Mouse (Mus musculus): Measurements from ENCODE around the gene Hmg20a. TPM values are rescaled to one million over a fixed set of nuclear protein-coding genes. Genes with fewer than 3 reads are reported as not detected.
A peak's percentile ranks its signal among the peaks of the same experiment; 100 is the strongest.

Hmg20a gene
- polyA plus RNA-seq, 1 experiment from 2014 or later, result 29.6 TPM

DNA sequence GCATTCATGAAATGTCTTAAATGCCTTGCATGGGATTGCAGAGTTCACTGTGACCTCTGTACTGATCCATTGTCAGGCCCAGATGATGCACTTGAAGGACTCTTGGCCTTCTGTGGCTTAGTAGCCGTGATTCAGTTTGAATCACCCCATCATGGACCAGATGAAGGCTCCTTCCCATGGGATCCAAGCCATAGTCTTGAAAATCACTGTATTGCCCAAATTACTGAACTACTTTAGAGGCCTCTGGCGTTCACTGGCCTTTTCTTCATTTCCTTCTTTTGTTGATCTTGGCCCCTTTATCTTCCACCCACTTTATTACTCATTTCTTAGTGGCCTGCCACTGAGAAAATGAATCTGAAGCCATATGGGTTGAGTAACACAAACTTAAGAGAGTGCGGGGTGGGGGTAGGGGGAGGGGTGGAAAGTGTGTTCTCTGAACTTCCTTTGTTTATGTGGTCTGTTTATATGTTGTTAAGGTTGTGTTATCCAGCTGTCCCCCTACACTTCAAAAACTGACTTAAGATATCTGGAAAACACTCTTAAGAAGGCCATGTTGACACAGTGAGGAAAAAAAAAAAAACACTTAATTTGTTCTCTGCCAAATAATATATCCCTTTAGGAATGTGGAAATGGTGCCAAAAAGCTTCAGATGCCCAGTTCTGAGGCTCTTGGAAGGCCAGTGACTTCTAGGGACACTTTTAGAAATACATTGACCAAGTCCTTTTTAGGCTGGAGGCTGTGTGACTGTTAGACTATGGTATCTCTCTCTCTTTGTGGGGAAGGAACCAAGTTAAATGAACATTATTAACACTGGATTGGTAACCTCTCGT, 45.5 kb downstream of the Hmg20a start:
- H3K4me3 ChIP-seq (ENCODE audit: inconsistent target), result no peak overlapping the region
- H3K36me3 ChIP-seq (ENCODE audit: inconsistent target), result no peaks in the 10 kb centered on the region
- H3K79me2 ChIP-seq (ENCODE audit: inconsistent target), result peaks cover 4% of the 10 kb centered on the region; the same call in 1 of the 2 replicates
- WGBS (ENCODE audit: missing documents), result 64% methylated on average over 4 of the region's 4 CpGs
- H3K27ac ChIP-seq, result peak overlapping the region; percentile 82

DNA sequence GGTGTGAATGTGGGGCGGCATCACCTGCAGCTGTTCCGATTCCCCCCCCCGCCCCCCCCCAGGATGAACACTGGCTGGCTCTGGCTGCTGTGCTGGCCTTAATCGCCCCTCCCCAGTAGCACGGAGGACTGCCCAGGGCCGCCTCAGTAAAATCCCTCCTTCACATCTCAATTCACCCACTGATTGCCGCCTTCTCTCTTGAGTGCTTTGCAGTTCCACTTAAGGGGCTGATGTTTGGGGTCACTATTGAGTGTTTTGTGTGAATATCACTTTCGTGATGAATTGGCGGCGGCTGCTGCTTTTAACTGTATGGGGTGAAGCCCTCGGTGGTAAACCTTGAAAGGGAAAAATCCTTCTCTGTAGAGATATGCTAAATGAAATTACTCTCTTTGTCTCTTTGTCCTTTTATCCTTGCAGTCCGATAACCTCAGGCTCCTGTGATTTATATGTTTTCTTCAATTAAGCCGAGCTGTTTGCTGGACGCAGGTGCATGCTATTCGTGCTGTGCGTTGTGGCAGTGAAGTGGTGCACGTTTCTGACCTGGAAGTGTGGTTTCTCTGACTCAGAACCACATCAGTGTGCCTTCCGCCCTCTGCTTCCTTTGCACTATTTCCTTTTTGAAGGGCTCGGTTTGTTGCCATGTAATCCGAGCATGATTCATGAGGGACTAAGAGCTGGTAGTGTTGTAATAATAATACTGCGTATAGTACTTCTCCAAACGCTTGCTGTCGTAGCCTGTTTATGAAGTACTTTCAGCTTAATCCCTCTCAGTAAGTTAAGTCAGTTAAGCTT, 46.6 kb downstream of the Hmg20a start:
- WGBS (ENCODE audit: missing documents), result 6% methylated on average over 22 of the region's 23 CpGs
- Histone ChIP-seq H3K79me2 (ENCODE audit: inconsistent target) (peaks cover 4% of the 10 kb centered on the region; the same call in 1 of the 2 replicates), H3K36me3 (ENCODE audit: inconsistent target) (peaks cover 3% of the 10 kb centered on the region; the same call in 1 of the 2 replicates), H3K27ac (peak overlapping the region; percentile 82), H3K4me3 (ENCODE audit: inconsistent target) (no peak overlapping the region)

DNA sequence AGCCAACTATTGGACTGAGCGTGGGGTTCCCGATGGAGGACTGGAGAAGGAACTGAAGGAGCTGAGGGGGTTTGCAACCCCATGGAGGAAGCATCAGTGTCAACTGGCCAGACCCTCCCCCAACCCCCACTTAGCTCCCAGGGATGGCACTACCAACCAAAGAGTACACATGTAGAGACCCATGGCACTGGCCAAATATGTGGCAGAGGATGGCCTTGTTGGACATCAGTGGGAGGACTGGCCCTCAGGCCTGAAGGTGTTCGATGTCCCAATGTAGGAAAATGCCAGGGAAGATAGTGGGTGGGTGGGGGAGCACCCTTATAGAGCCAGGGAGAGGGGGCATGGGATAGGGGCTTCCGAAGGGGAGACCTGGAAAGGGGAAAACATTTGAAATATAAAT, 47.8 kb downstream of the Hmg20a start:
- WGBS (ENCODE audit: missing documents), result 88% methylated on average over 4 of the region's 4 CpGs
- peak overlapping the region; percentile 82 for H3K27ac ChIP-seq
- H3K36me3 ChIP-seq (ENCODE audit: inconsistent target), result peaks cover 3% of the 10 kb centered on the region; the same call in 1 of the 2 replicates
- peaks cover 4% of the 10 kb centered on the region; the same call in 1 of the 2 replicates for H3K79me2 ChIP-seq (ENCODE audit: inconsistent target)
- no peak overlapping the region for H3K4me3 ChIP-seq (ENCODE audit: inconsistent target)

GRCm38 (mm10) chr9:56469656-56470055, 51.2 kb downstream of the Hmg20a start:
- H3K4me3 ChIP-seq (ENCODE audit: inconsistent target), result no peak overlapping the region
- 95% methylated on average over 2 of the region's 2 CpGs for WGBS (ENCODE audit: missing documents)
- H3K36me3 ChIP-seq (ENCODE audit: inconsistent target), result peaks cover 14% of the 10 kb centered on the region; the same call in 1 of the 2 replicates
- H3K79me2 ChIP-seq (ENCODE audit: inconsistent target), result peaks cover 4% of the 10 kb centered on the region; the same call in 1 of the 2 replicates
- H3K27ac ChIP-seq, result no peak overlapping the region

- 94% methylated on average over 7 of the region's 7 CpGs for WGBS (ENCODE audit: missing documents)
- no peak overlapping the region for H3K27ac ChIP-seq
- H3K79me2 ChIP-seq (ENCODE audit: inconsistent target), result peaks cover 4% of the 10 kb centered on the region; the same call in 1 of the 2 replicates
- H3K36me3 ChIP-seq (ENCODE audit: inconsistent target), result peaks cover 14% of the 10 kb centered on the region; the same call in 1 of the 2 replicates
- H3K4me3 ChIP-seq (ENCODE audit: inconsistent target), result no peak overlapping the region
Observed at GRCm38 (mm10) chr9:56470291-56470690, 51.9 kb downstream of the Hmg20a start.

- H3K27ac ChIP-seq, result no peak overlapping the region
- WGBS (ENCODE audit: missing documents), result 76% methylated on average over 5 of the region's 5 CpGs
- H3K4me3 ChIP-seq (ENCODE audit: inconsistent target), result no peak overlapping the region
- H3K79me2 ChIP-seq (ENCODE audit: inconsistent target), result no peaks in the 10 kb centered on the region
- peaks cover 15% of the 10 kb centered on the region; the same call in 1 of the 2 replicates for H3K36me3 ChIP-seq (ENCODE audit: inconsistent target)
Observed at GRCm38 (mm10) chr9:56478975-56479647, 60.7 kb downstream of the Hmg20a start.

GRCm38 (mm10) chr9:56482623-56483022, 64.2 kb downstream of the Hmg20a start:
- Histone ChIP-seq H3K79me2 (ENCODE audit: inconsistent target) (no peaks in the 10 kb centered on the region), H3K36me3 (ENCODE audit: inconsistent target) (peaks cover 15% of the 10 kb centered on the region; the same call in 1 of the 2 replicates), H3K4me3 (ENCODE audit: inconsistent target) (no peak overlapping the region), H3K27ac (no peak overlapping the region)
- WGBS (ENCODE audit: missing documents), result 95% methylated on average over 4 of the region's 4 CpGs

DNA sequence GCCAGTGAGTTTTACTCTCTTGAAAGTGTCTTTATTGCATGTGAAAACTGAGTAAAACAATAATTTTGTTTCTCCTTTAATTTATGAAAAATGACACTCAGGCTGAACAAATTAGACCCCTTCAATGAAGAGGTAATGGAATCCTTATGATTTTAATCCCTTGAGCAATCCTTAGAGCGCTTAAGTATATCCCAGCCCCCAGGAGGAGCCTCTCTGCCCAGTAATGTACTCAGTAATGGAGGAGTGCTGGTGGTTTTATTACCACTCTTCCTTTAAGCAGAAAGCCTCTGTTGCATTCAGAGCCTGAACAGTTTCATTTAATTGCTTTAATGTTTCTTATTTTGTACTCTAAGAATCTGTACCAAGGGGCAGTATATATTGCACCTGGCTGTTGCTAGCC, 67.0 kb downstream of the Hmg20a start:
- no peaks in the 10 kb centered on the region for H3K79me2 ChIP-seq (ENCODE audit: inconsistent target)
- 100% methylated on average over 1 of the region's 1 CpGs for WGBS (ENCODE audit: missing documents)
- peaks cover 33% of the 10 kb centered on the region for H3K36me3 ChIP-seq (ENCODE audit: inconsistent target)
- H3K27ac ChIP-seq, result no peak overlapping the region
- no peak overlapping the region for H3K4me3 ChIP-seq (ENCODE audit: inconsistent target)

GRCm38 (mm10) chr9:56486158-56486557, 67.7 kb downstream of the Hmg20a start:
- H3K4me3 ChIP-seq (ENCODE audit: inconsistent target), result no peak overlapping the region
- WGBS (ENCODE audit: missing documents), result 94% methylated on average over 3 of the region's 3 CpGs
- H3K27ac ChIP-seq, result no peak overlapping the region
- peaks cover 40% of the 10 kb centered on the region for H3K36me3 ChIP-seq (ENCODE audit: inconsistent target)
- H3K79me2 ChIP-seq (ENCODE audit: inconsistent target), result no peaks in the 10 kb centered on the region

- Histone ChIP-seq H3K79me2 (ENCODE audit: inconsistent target) (no peaks in the 10 kb centered on the region), H3K36me3 (ENCODE audit: inconsistent target) (peaks cover 49% of the 10 kb centered on the region), H3K27ac (no peak overlapping the region), H3K4me3 (ENCODE audit: inconsistent target) (no peak overlapping the region)
- WGBS (ENCODE audit: missing documents), result 90% methylated on average over 3 of the region's 3 CpGs
Observed at GRCm38 (mm10) chr9:56487651-56488050, 69.2 kb downstream of the Hmg20a start.

- H3K27ac ChIP-seq, result no peak overlapping the region
- no peak overlapping the region for H3K4me3 ChIP-seq (ENCODE audit: inconsistent target)
- no peaks in the 10 kb centered on the region for H3K79me2 ChIP-seq (ENCODE audit: inconsistent target)
- peaks cover 59% of the 10 kb centered on the region for H3K36me3 ChIP-seq (ENCODE audit: inconsistent target)
- 97% methylated on average over 3 of the region's 3 CpGs for WGBS (ENCODE audit: missing documents)
Observed at GRCm38 (mm10) chr9:56492391-56492790, 74.0 kb downstream of the Hmg20a start.

- H3K4me3 ChIP-seq (ENCODE audit: inconsistent target), result no peak overlapping the region
- 46% methylated on average over 1 of the region's 1 CpGs for WGBS (ENCODE audit: missing documents)
- H3K79me2 ChIP-seq (ENCODE audit: inconsistent target), result no peaks in the 10 kb centered on the region
- H3K27ac ChIP-seq, result no peak overlapping the region
- H3K36me3 ChIP-seq (ENCODE audit: inconsistent target), result peaks cover 59% of the 10 kb centered on the region
Observed at GRCm38 (mm10) chr9:56492916-56493315, 74.5 kb downstream of the Hmg20a start.

- Histone ChIP-seq H3K27ac (no peak overlapping the region), H3K4me3 (ENCODE audit: inconsistent target) (no peak overlapping the region), H3K36me3 (ENCODE audit: inconsistent target) (peaks cover 44% of the 10 kb centered on the region), H3K79me2 (ENCODE audit: inconsistent target) (no peaks in the 10 kb centered on the region)
- WGBS (ENCODE audit: missing documents), result 91% methylated on average over 7 of the region's 7 CpGs
Observed at GRCm38 (mm10) chr9:56495088-56495487, 76.7 kb downstream of the Hmg20a start.

GRCm38 (mm10) chr9:56495795-56496232, 77.4 kb downstream of the Hmg20a start:
- Histone ChIP-seq H3K4me3 (ENCODE audit: inconsistent target) (no peak overlapping the region), H3K27ac (no peak overlapping the region), H3K79me2 (ENCODE audit: inconsistent target) (no peaks in the 10 kb centered on the region), H3K36me3 (ENCODE audit: inconsistent target) (peaks cover 37% of the 10 kb centered on the region)
- 51% methylated on average over 5 of the region's 5 CpGs for WGBS (ENCODE audit: missing documents)

All from macrophage (primary cell).